Mouse (Mus musculus) C2C12 (cell line): ENCODE results near the gene Rnasek.

Experiments used
- CEBPB ChIP-seq: IDR thresholded peaks from one replicate; pipeline ENCODE4 v1.6.1; 2011; ENCODE audit warnings: low read depth, mild to moderate bottlenecking, control low read depth, moderate library complexity
- CTCF ChIP-seq: IDR thresholded peaks from one replicate; pipeline ENCODE4 v1.5.1; 2011; ENCODE audit not compliant: control insufficient read depth, insufficient read depth, insufficient read length
- FOSL1 ChIP-seq: IDR thresholded peaks from one replicate; pipeline ENCODE4 v1.8.0; 2011; ENCODE audit warnings: mild to moderate bottlenecking, low read length; ENCODE audit not compliant: poor library complexity, insufficient read depth, severe bottlenecking
- MAX ChIP-seq: IDR thresholded peaks from one replicate; pipeline ENCODE4 v1.6.1; 2011; ENCODE audit warnings: mild to moderate bottlenecking, control low read depth

DNA sequence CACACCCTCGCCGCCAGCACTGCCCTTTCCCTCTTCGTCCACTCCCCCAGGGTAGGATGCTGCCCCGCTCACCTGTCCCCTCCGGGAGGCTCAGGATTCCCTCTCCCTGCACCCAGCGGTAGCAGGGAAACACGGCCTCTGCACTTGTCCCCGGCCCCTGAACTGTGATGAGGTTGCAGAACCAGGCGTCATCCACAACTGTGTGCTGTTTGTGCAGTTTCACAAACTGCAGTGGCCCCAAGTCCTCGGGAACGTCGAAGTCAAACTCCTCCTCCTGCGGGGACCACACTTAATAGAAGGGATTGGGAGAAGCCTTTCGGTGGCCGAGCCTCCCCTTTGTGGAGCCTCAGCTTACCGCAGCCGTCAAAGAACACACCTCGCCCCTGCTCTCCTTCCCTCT, 14.7 kb upstream of the Rnasek start:
- TF ChIP-seq CTCF (no peak), FOSL1 (no peak), MAX (no peak), CEBPB (no peak)
